Comparison of ENCODE assay signal across 10 mouse cellular contexts in the genomic region with DNA sequence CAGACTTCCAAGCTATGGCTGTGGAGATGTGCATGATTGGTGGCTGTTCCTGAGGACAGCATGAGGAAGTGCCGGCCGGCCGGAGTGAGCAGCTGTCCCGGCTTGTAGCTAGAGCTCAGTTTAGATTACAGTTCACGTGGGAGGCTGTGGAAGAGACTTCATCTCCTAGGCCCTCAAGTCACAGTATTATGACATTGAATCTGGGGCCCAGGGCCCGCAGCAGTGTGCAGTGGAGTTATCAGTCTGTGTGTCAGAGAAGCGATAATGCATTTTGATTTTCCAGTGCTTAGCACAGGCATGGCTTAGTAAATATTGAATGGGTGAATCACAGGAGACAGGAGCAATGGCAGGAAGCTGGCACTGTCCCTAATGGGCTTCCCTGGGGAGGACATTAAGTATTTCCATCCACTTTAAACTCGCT. TPM values are rescaled to one million over a fixed set of nuclear protein-coding genes. Genes with fewer than 3 reads are reported as not detected.
A peak's percentile ranks its signal among the peaks of the same experiment; 100 is the strongest.
DNase-seq lines count a peak whose midpoint lies in the region; ATAC-seq and TF ChIP-seq lines count a peak whose summit lies in the region.
"Had no signal": no experiment of that assay in that cellular context is flagged by ENCODE, and none has a peak within 500 bp of the region (broad histone marks: within the 10 kb centered on the region; RNA-seq: fewer than 3 reads in every experiment).

No protein-coding gene starts in this region.

- no peak for TF ChIP-seq POLR2A in kidney, adult 2 months (IDR thresholded peaks at IDR 0.05; ENCODE audit: low read depth, low read length)
- no peak for TF ChIP-seq POLR2A in MEL (IDR thresholded peaks at IDR 0.05; ENCODE audit: control insufficient read depth in 1 of 2, insufficient read depth in 1 of 2, low read depth in 1 of 2, low read length in 2 of 2, poor library complexity in 1 of 2)

- WGBS in kidney, adult 2 months: 30% methylated on average over 8 of the region's 8 CpGs
- 54% methylated on average over 8 of the region's 8 CpGs for WGBS in embryonic facial prominence, embryonic 14.5 days

- H3K4me3 ChIP-seq in gastrocnemius, adult 2 months: no peak overlapping the region
- no peak overlapping the region for H3K4me3 ChIP-seq in kidney, adult 2 months (ENCODE audit: insufficient read depth, low read depth, low read length)
- no peak overlapping the region for H3K4me3 ChIP-seq in MEL (ENCODE audit: control insufficient read depth in 1 of 2, insufficient read depth in 1 of 2, low read depth in 2 of 2, low read length in 2 of 2)
- no peak overlapping the region for H3K4me3 ChIP-seq in embryonic facial prominence, embryonic 14.5 days (ENCODE audit: low read depth, low read length)
- no peak overlapping the region for H3K4me3 ChIP-seq in layer of hippocampus, adult 2 months

- no peak for TF ChIP-seq RAD21 in MEL (IDR thresholded peaks at IDR 0.05; ENCODE audit: low read depth, low read length)

- TF ChIP-seq CTCF in gastrocnemius, adult 2 months (IDR thresholded peaks at IDR 0.05): no peak
- TF ChIP-seq CTCF in kidney, adult 2 months (conservative IDR thresholded peaks at IDR 0.05; ENCODE audit: insufficient read depth, insufficient read length, low read depth, low read length): no peak
- no peak for TF ChIP-seq CTCF in MEL (IDR thresholded peaks at IDR 0.05 in 2 of 3, conservative IDR thresholded peaks at IDR 0.05 in 1 of 3; ENCODE audit: control insufficient read depth in 1 of 3, insufficient read depth in 1 of 3, low read depth in 2 of 3, low read length in 3 of 3, poor library complexity in 1 of 3, severe bottlenecking in 1 of 3)
- no peak for TF ChIP-seq CTCF in layer of hippocampus, adult 2 months (conservative IDR thresholded peaks at IDR 0.05)

- no peaks in the 10 kb centered on the region for H3K4me1 ChIP-seq in kidney, adult 2 months (ENCODE audit: control insufficient read depth, insufficient read depth, low read length)
- H3K4me1 ChIP-seq in MEL (ENCODE audit: control insufficient read depth in 1 of 2, insufficient read depth in 2 of 2, low read length in 2 of 2): peaks cover 0 to 8% of the 10 kb centered on the region in 2 experiments; a peak in 2 of 4 replicates
- no peaks in the 10 kb centered on the region for H3K4me1 ChIP-seq in embryonic facial prominence, embryonic 14.5 days (ENCODE audit: control insufficient read depth, insufficient read depth, low read length)

- H3K79me2 ChIP-seq in MEL (ENCODE audit: control insufficient read depth, insufficient read depth, low read length, poor library complexity): no peaks in the 10 kb centered on the region

- no peaks in the 10 kb centered on the region for H3K9me3 ChIP-seq in MEL (replicated peaks; ENCODE audit: insufficient read depth, low read length)
- no peaks in the 10 kb centered on the region for H3K9me3 ChIP-seq in embryonic facial prominence, embryonic 14.5 days (ENCODE audit: control insufficient read depth, low read length)

- no peak overlapping the region for H3K4me2 ChIP-seq in embryonic facial prominence, embryonic 14.5 days (ENCODE audit: low read depth, low read length)

- TF ChIP-seq EP300 in MEL (IDR thresholded peaks at IDR 0.05; ENCODE audit: low read depth in 1 of 2, low read length in 2 of 2): no peak

- peak; percentile 64 for DNase-seq in gastrocnemius, adult 2 months
- no peak for DNase-seq in gastrocnemius, postnatal 10 days
- DNase-seq in kidney, adult 2 months: peak; percentile 47
- no peak for DNase-seq in kidney, adult 11 months
- peak; percentile 68 for DNase-seq in MEL (ENCODE audit: low read depth, low spot score)
- DNase-seq in embryonic facial prominence, embryonic 14.5 days (ENCODE audit: low spot score): peak; percentile 48
- no peak for DNase-seq in embryo, embryonic 11 days
- no peak for DNase-seq in layer of hippocampus, adult 2 months (ENCODE audit: low spot score in 2 of 2)

- intact Hi-C loops in gastrocnemius, adult 2 months (cut with DNase I): no loop called here

- H3K27me3 ChIP-seq in kidney, adult 2 months (replicated peaks; ENCODE audit: control insufficient read depth, insufficient read depth, low read length): no peaks in the 10 kb centered on the region
- H3K27me3 ChIP-seq in MEL (ENCODE audit: control insufficient read depth in 1 of 2, insufficient read depth in 2 of 2, low read length in 2 of 2): peaks cover 0 to 3% of the 10 kb centered on the region in 2 experiments; a peak in 1 of 4 replicates
- no peaks in the 10 kb centered on the region for H3K27me3 ChIP-seq in embryonic facial prominence, embryonic 14.5 days (replicated peaks; ENCODE audit: control insufficient read depth, insufficient read depth, low read length)

- H3K27ac ChIP-seq in gastrocnemius, adult 2 months: peak overlapping the region; percentile 85
- H3K27ac ChIP-seq in kidney, adult 2 months (ENCODE audit: insufficient read depth, low read depth, low read length): no peak overlapping the region
- no peak overlapping the region for H3K27ac ChIP-seq in MEL (ENCODE audit: control insufficient read depth, low read depth, low read length)
- H3K27ac ChIP-seq in embryonic facial prominence, embryonic 14.5 days (replicated peaks; ENCODE audit: low read depth, low read length): no peak overlapping the region
- no peak overlapping the region for H3K27ac ChIP-seq in layer of hippocampus, adult 2 months

- H3K36me3 ChIP-seq in kidney, adult 2 months (ENCODE audit: control insufficient read depth, insufficient read depth, low read length): peaks cover 7% of the 10 kb centered on the region; the same call in 1 of the 2 replicates
- H3K36me3 ChIP-seq in MEL (ENCODE audit: control insufficient read depth in 1 of 2, insufficient read depth in 2 of 2, low read length in 2 of 2): peaks cover 0 to 8% of the 10 kb centered on the region in 2 experiments; a peak in 2 of 4 replicates
- peaks cover 45% of the 10 kb centered on the region for H3K36me3 ChIP-seq in embryonic facial prominence, embryonic 14.5 days (ENCODE audit: control insufficient read depth, insufficient read depth, low read length)

- ATAC-seq in embryonic facial prominence, embryonic 14.5 days (ENCODE audit: low read depth): peak; percentile 38; the same call in 1 of the 2 replicates

- no peak overlapping the region for H3K9ac ChIP-seq in MEL (ENCODE audit: control insufficient read depth, low read depth, low read length, poor library complexity, severe bottlenecking)
- H3K9ac ChIP-seq in embryonic facial prominence, embryonic 14.5 days (ENCODE audit: low read depth, low read length): no peak overlapping the region

TF ChIP-seq in MEL, 35 proteins besides CTCF, POLR2A, EP300 and RAD21 (continues in another document):
- TF ChIP-seq GABPA (IDR thresholded peaks at IDR 0.05; ENCODE audit: low read depth, low read length): no peak
- no peak for TF ChIP-seq ZNF384 (IDR thresholded peaks at IDR 0.05; ENCODE audit: low read depth, low read length)
- TF ChIP-seq NRF1 (IDR thresholded peaks at IDR 0.05; ENCODE audit: insufficient read depth, low read depth, low read length, poor library complexity, severe bottlenecking): no peak
- no peak for TF ChIP-seq SIN3A (IDR thresholded peaks at IDR 0.05; ENCODE audit: low read length)
- no peak for TF ChIP-seq CHD2 (IDR thresholded peaks at IDR 0.05; ENCODE audit: low read length)

RNA-seq across cellular contexts. Expression of a gene that starts 6.5 kb away (rescaled TPM):
- total RNA-seq in gastrocnemius, adult 2 months (2021): over 10,000 TPM in 1 of 2 experiments, 1,000 to 10,000 TPM in 1; 4,293 to 10,756 TPM
- total RNA-seq in gastrocnemius, postnatal 10 days (2021): 1,000 to 10,000 TPM; 8,012 to 8,431 TPM
- 10.8 and 51.9 TPM in 2 replicates for polyA plus RNA-seq in kidney, adult 2 months (2012; rRNA removed)
- total RNA-seq in MEL (2012; rRNA removed): 0.08 TPM in 1 of 2 replicates, not detected in the other
- polyA plus RNA-seq in MEL (2012; ENCODE audit: insufficient read depth in 1 of 2, insufficient read length in 2 of 2, low read depth in 1 of 2, low replicate concordance in 2 of 2, missing spikeins in 1 of 2): not detected
- polyA plus RNA-seq in embryonic facial prominence, embryonic 14.5 days (2014; fragmentation: Nextera tagmentation; extraction: Ambion mirVana): 811 and 1,069 TPM in 2 replicates
- 1 to 10 TPM; 5.4 to 6.1 TPM for total RNA-seq in layer of hippocampus, adult 2 months (2021)
- total RNA-seq: monocyte, adult 5-6 weeks had no signal
- polyA plus RNA-seq: CD4-positive, CD25-positive, alpha-beta regulatory T cell, adult 4 months had no signal

RNA-seq across cellular contexts. Expression of a gene that starts 23.3 kb away (rescaled TPM):
- 1 to 10 TPM; 3.7 to 4.8 TPM for total RNA-seq in gastrocnemius, adult 2 months (2021)
- total RNA-seq in gastrocnemius, postnatal 10 days (2021): 1 to 10 TPM; 2.8 TPM
- 4.9 and 5.8 TPM in 2 replicates for polyA plus RNA-seq in kidney, adult 2 months (2012; rRNA removed)
- total RNA-seq in MEL (2012; rRNA removed): 0.77 and 1.2 TPM in 2 replicates
- polyA plus RNA-seq in MEL (2012; ENCODE audit: insufficient read depth in 1 of 2, insufficient read length in 2 of 2, low read depth in 1 of 2, low replicate concordance in 2 of 2, missing spikeins in 1 of 2): 1 to 10 TPM in 1 of 2 experiments, not detected in 1; 3.3 TPM
- 0.43 and 1.1 TPM in 2 replicates for polyA plus RNA-seq in embryonic facial prominence, embryonic 14.5 days (2014; fragmentation: Nextera tagmentation; extraction: Ambion mirVana)
- total RNA-seq in layer of hippocampus, adult 2 months (2021): not detected

RNA-seq across cellular contexts. Expression of a gene that starts 30.6 kb away (rescaled TPM):
- not detected for total RNA-seq in gastrocnemius, adult 2 months (2021)
- 1 to 10 TPM; 2.8 to 3.8 TPM for total RNA-seq in gastrocnemius, postnatal 10 days (2021)
- 17.3 and 26.6 TPM in 2 replicates for polyA plus RNA-seq in kidney, adult 2 months (2012; rRNA removed)
- 26.3 and 26.5 TPM in 2 replicates for total RNA-seq in MEL (2012; rRNA removed)
- polyA plus RNA-seq in MEL (2012; ENCODE audit: insufficient read depth in 1 of 2, insufficient read length in 2 of 2, low read depth in 1 of 2, low replicate concordance in 2 of 2, missing spikeins in 1 of 2): 10 to 100 TPM in 1 of 2 experiments, not detected in 1; 56.7 TPM
- polyA plus RNA-seq in embryonic facial prominence, embryonic 14.5 days (2014; fragmentation: Nextera tagmentation; extraction: Ambion mirVana): 22.3 and 29.5 TPM in 2 replicates
- 1 to 10 TPM in 1 of 2 experiments, under 1 TPM in 1; 0.64 to 1.0 TPM for total RNA-seq in layer of hippocampus, adult 2 months (2021)

RNA-seq across cellular contexts. Expression of a gene that starts 32.0 kb away (rescaled TPM):
- total RNA-seq in gastrocnemius, adult 2 months (2021): 10 to 100 TPM; 40.3 to 47.4 TPM
- total RNA-seq in gastrocnemius, postnatal 10 days (2021): 10 to 100 TPM; 39.6 to 45.0 TPM
- 58.2 and 74.5 TPM in 2 replicates for polyA plus RNA-seq in kidney, adult 2 months (2012; rRNA removed)
- 14.9 and 17.1 TPM in 2 replicates for total RNA-seq in MEL (2012; rRNA removed)
- 10 to 100 TPM in 1 of 2 experiments, not detected in 1; 21.3 TPM for polyA plus RNA-seq in MEL (2012; ENCODE audit: insufficient read depth in 1 of 2, insufficient read length in 2 of 2, low read depth in 1 of 2, low replicate concordance in 2 of 2, missing spikeins in 1 of 2)
- polyA plus RNA-seq in embryonic facial prominence, embryonic 14.5 days (2014; fragmentation: Nextera tagmentation; extraction: Ambion mirVana): 79.6 and 83.0 TPM in 2 replicates
- 10 to 100 TPM; 70.3 to 75.1 TPM for total RNA-seq in layer of hippocampus, adult 2 months (2021)

RNA-seq across cellular contexts. Expression of a gene that starts 32.4 kb away (rescaled TPM):
- total RNA-seq in gastrocnemius, adult 2 months (2021): 10 to 100 TPM; 52.3 to 62.4 TPM
- 100 to 1,000 TPM in 1 of 2 experiments, 10 to 100 TPM in 1; 84.9 to 112 TPM for total RNA-seq in gastrocnemius, postnatal 10 days (2021)
- 92.1 and 106 TPM in 2 replicates for polyA plus RNA-seq in kidney, adult 2 months (2012; rRNA removed)
- 106 and 112 TPM in 2 replicates for total RNA-seq in MEL (2012; rRNA removed)
- polyA plus RNA-seq in MEL (2012; ENCODE audit: insufficient read depth in 1 of 2, insufficient read length in 2 of 2, low read depth in 1 of 2, low replicate concordance in 2 of 2, missing spikeins in 1 of 2): 100 to 1,000 TPM in 1 of 2 experiments, 10 to 100 TPM in 1; 22.9 to 146 TPM
- 67.8 and 70.2 TPM in 2 replicates for polyA plus RNA-seq in embryonic facial prominence, embryonic 14.5 days (2014; fragmentation: Nextera tagmentation; extraction: Ambion mirVana)
- total RNA-seq in layer of hippocampus, adult 2 months (2021): 10 to 100 TPM; 36.4 to 42.9 TPM

Comparison
In these comparisons a context has a peak if more than half of its experiments do, and no peak if none do; other contexts are left out.
1. DNase-seq: peak in gastrocnemius, adult 2 months (single experiment), kidney, adult 2 months (single experiment), MEL (single experiment) and embryonic facial prominence, embryonic 14.5 days (single experiment); none in gastrocnemius, postnatal 10 days (single experiment), kidney, adult 11 months (single experiment), embryo, embryonic 11 days (single experiment) and layer of hippocampus, adult 2 months (0 of 2).
2. RNA of a gene that starts 6.5 kb away (total RNA-seq): 4,293 to 10,756 TPM in gastrocnemius, adult 2 months and 8,012 to 8,431 TPM in gastrocnemius, postnatal 10 days; 5.4 to 6.1 TPM in layer of hippocampus, adult 2 months and 0.08 TPM in MEL; every median in the first group is over 100 times any median in the second.